Mouse (Mus musculus): ENCODE measurements around the gene Armcx1. TPM values are rescaled to one million over a fixed set of nuclear protein-coding genes. Genes with fewer than 3 reads are reported as not detected.
"Not testable (repeated sequence)": the region's sequence is repeated elsewhere in the genome, so short reads cannot be mapped to it uniquely, and the experiment has no call there.

Gene Armcx1
- total RNA-seq (2021), result 10 to 100 TPM; 32.7 to 36.5 TPM
- long read RNA-seq, experiment 1, transcript Armcx1-205 (6 exons, 2,413 nt), result major isoform, 6 of 15 reads
- long read RNA-seq, experiment 1, partial matches to known transcripts, result 0 of 15 reads
- long read RNA-seq, experiment 1, other reads (novel, unspliced or antisense), result 5 of 15 reads
- long read RNA-seq, experiment 2, transcript Armcx1-204 (4 exons, 2,085 nt), result major isoform, 18 of 41 reads
- long read RNA-seq, experiment 2, transcript Armcx1-202 (4 exons, 2,253 nt), result minor isoform, 6 of 41 reads
- long read RNA-seq, experiment 2, partial matches to known transcripts, result 6 of 41 reads
- long read RNA-seq, experiment 2, other reads (novel, unspliced or antisense), result 6 of 41 reads

GRCm38 (mm10) chrX:134717752-134718308 lies at the start of gene Armcx1:
Armcx1 (plus strand) TSS chrX:134717963.
- peak in 1 of 2 experiments; percentile 17 for DNase-seq (ENCODE audit: low spot score in 2 of 2)

GRCm38 (mm10) chrX:134675022-134675421 lies 42.7 kb upstream of the Armcx1 start:
- no peak for DNase-seq (ENCODE audit: low spot score in 2 of 2)

- no peak for DNase-seq (ENCODE audit: low spot score in 2 of 2)
These were observed 41.8 kb upstream of the Armcx1 start for GRCm38 (mm10) chrX:134675959-134676358.

- DNase-seq (ENCODE audit: low spot score in 2 of 2), result no peak
These were observed 32.8 kb upstream of the Armcx1 start for GRCm38 (mm10) chrX:134684936-134685335.

GRCm38 (mm10) chrX:134686267-134686666 lies 31.5 kb upstream of the Armcx1 start, which contains the start of gene Armcx4:
Armcx4 (plus strand) TSS chrX:134686519.
- peak in 1 of 2 experiments; percentile 17 for DNase-seq (ENCODE audit: low spot score in 2 of 2)

GRCm38 (mm10) chrX:134686739-134687171 lies 31.0 kb upstream of the Armcx1 start:
- DNase-seq (ENCODE audit: low spot score in 2 of 2), result no peak

- no peak for DNase-seq (ENCODE audit: low spot score in 2 of 2)
These were observed 28.1 kb upstream of the Armcx1 start for GRCm38 (mm10) chrX:134689676-134690075.

GRCm38 (mm10) chrX:134690871-134691539 lies 26.8 kb upstream of the Armcx1 start:
- no peak for DNase-seq (ENCODE audit: low spot score in 2 of 2)

GRCm38 (mm10) chrX:134691540-134691935 lies 26.2 kb upstream of the Armcx1 start:
- DNase-seq (ENCODE audit: low spot score in 2 of 2), result no peak

- DNase-seq (ENCODE audit: low spot score in 2 of 2), result no peak
These were observed 900 bp upstream of the Armcx1 start for GRCm38 (mm10) chrX:134716863-134717262.

- peak in 1 of 2 experiments; percentile 16 for DNase-seq (ENCODE audit: low spot score in 2 of 2)
These were observed 761 bp downstream of the Armcx1 start for GRCm38 (mm10) chrX:134718524-134718923.

- DNase-seq (ENCODE audit: low spot score in 2 of 2), result not testable (repeated sequence)
These were observed 6.0 kb downstream of the Armcx1 start for GRCm38 (mm10) chrX:134723762-134724161.

GRCm38 (mm10) chrX:134729778-134730177 lies 12.0 kb downstream of the Armcx1 start:
- no peak for DNase-seq (ENCODE audit: low spot score in 2 of 2)

- DNase-seq (ENCODE audit: low spot score in 2 of 2), result no peak
These were observed 20.0 kb downstream of the Armcx1 start for GRCm38 (mm10) chrX:134737796-134738195.

GRCm38 (mm10) chrX:134739160-134739559 lies 21.4 kb downstream of the Armcx1 start:
- no peak for DNase-seq (ENCODE audit: low spot score in 2 of 2)

- DNase-seq (ENCODE audit: low spot score in 2 of 2), result no peak
These were observed 24.1 kb downstream of the Armcx1 start for GRCm38 (mm10) chrX:134741862-134742261.

- no peak for DNase-seq (ENCODE audit: low spot score in 2 of 2)
These were observed 28.7 kb downstream of the Armcx1 start for GRCm38 (mm10) chrX:134746459-134746858.

GRCm38 (mm10) chrX:134750764-134751592 lies 33.2 kb downstream of the Armcx1 start, which contains the start of gene Armcx6:
Armcx6 (minus strand) TSS chrX:134751417.
- peak in 1 of 2 experiments; percentile 20 for DNase-seq (ENCODE audit: low spot score in 2 of 2)

- no peak for DNase-seq (ENCODE audit: low spot score in 2 of 2)
These were observed 34.1 kb downstream of the Armcx1 start for GRCm38 (mm10) chrX:134751910-134752309.

GRCm38 (mm10) chrX:134752584-134752983 lies 34.8 kb downstream of the Armcx1 start:
- no peak for DNase-seq (ENCODE audit: low spot score in 2 of 2)

Data from adrenal gland, postnatal 4 days (tissue).